Mouse (Mus musculus) lung, adult 10 weeks (tissue): ENCODE measurements around the gene Gm49425. TPM values are rescaled to one million over a fixed set of nuclear protein-coding genes. Genes with fewer than 3 reads are reported as not detected.

Experiments
- polyA plus RNA-seq: library from polyadenylated mRNA; stranded (reverse); fragments of 350-450 nt; fragmentation: Illumina TruSeq; extraction: RNeasy Lipid Tissue Mini Kit (QIAGEN cat#74804); gene quantifications from one replicate; pipeline ENCODE4 v1.2.3, GENCODE M21; 2014; ENCODE audit warnings: low read depth, low replicate concordance; ENCODE audit not compliant: insufficient read depth

Gene Gm49425
- polyA plus RNA-seq, result not detected

GRCm38 (mm10) chr15:101517161-101517560, at the start of gene Gm49425:
Gm49425 (minus strand) TSS chr15:101517261.

DNA sequence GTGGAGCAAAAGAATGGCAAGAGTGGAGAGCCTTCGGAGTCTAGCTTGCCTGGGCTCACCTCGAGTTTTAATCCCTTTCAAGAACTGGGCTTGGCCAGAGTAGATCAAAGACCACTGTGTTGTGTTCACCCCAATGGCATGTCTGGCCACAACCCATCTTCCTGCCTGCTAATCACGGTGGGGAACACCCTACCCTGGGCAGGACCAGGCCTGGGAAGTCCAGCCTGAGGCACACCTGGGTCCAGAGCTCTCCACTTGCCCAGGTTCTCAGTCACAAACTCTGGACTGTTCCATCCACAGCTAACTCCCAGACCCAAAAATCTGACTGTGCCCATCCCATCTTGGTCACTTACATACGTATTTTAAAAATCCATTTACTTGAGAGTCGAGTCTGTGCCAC, 45.8 kb upstream of the Gm49425 start, which contains the start of gene Krt90:
Krt90 (minus strand) TSS at position 101 of the 400 bp plus-strand sequence.

GRCm38 (mm10) chr15:101550567-101550966, 33.5 kb upstream of the Gm49425 start, which contains the start of gene Krt82:
Krt82 (minus strand) TSS chr15:101550667.

GRCm38 (mm10) chr15:101532720-101533119, 15.7 kb upstream of the Gm49425 start, which contains the start of gene Krt84:
Krt84 (minus strand) TSS chr15:101532820.

GRCm38 (mm10) chr15:101491431-101491830, 25.6 kb downstream of the Gm49425 start, which contains the start of gene Krt83:
Krt83 (minus strand) TSS chr15:101491512.

GRCm38 (mm10) chr15:101472952-101473528, 44.0 kb downstream of the Gm49425 start, which contains the start of gene Krt86:
Krt86 (plus strand) TSS chr15:101473478.

Other genes starting within 250 kb of the Gm49425 start
- gene Atg101, start 233.0 kb downstream of the Gm49425 start, polyA plus RNA-seq, result 32.3 TPM
- gene 6030408B16Rik, start 224.0 kb downstream of the Gm49425 start, polyA plus RNA-seq, result 16.6 TPM
- gene Krt80, start 147.1 kb downstream of the Gm49425 start, polyA plus RNA-seq, result 65.9 TPM
- gene Krt7, start 106.2 kb downstream of the Gm49425 start, polyA plus RNA-seq, result 168 TPM
- 0.25 TPM for gene Krt87, start 78.5 kb downstream of the Gm49425 start, polyA plus RNA-seq
- gene Krt88, start 69.5 kb downstream of the Gm49425 start, polyA plus RNA-seq, result not detected
- not detected for gene Krt81, start 53.5 kb downstream of the Gm49425 start, polyA plus RNA-seq
- gene Krt86, start 43.8 kb downstream of the Gm49425 start, polyA plus RNA-seq, result not detected
- gene Krt83, start 25.7 kb downstream of the Gm49425 start, polyA plus RNA-seq, result not detected
- not detected for gene Krt84, start 15.6 kb upstream of the Gm49425 start, polyA plus RNA-seq
- gene Krt82, start 33.4 kb upstream of the Gm49425 start, polyA plus RNA-seq, result not detected
- not detected for gene Krt90, start 45.7 kb upstream of the Gm49425 start, polyA plus RNA-seq
- not detected for gene Krt75, start 56.6 kb upstream of the Gm49425 start, polyA plus RNA-seq
- not detected for gene Gm5414, start 110.9 kb upstream of the Gm49425 start, polyA plus RNA-seq
- not detected for gene Gm5478, start 130.1 kb upstream of the Gm49425 start, polyA plus RNA-seq
- gene Krt6b, start 163.0 kb upstream of the Gm49425 start, polyA plus RNA-seq, result not detected
- not detected for gene Krt6a, start 177.0 kb upstream of the Gm49425 start, polyA plus RNA-seq
- gene Krt5, start 195.6 kb upstream of the Gm49425 start, polyA plus RNA-seq, result 0.23 TPM
- gene Krt71, start 225.8 kb upstream of the Gm49425 start, polyA plus RNA-seq, result not detected